Mouse (Mus musculus) embryo, embryonic 9.5 days (tissue): Measurements from ENCODE around the gene Svs1.
A peak's percentile ranks its signal among the peaks of the same experiment; 100 is the strongest.
"Not testable (repeated sequence)": the region's sequence is repeated elsewhere in the genome, so short reads cannot be mapped to it uniquely, and the experiment has no call there.

Experiments used
- DNase-seq: peaks from one replicate; pipeline ENCODE4 v3.0.0-alpha.2; 2017; ENCODE audit errors: extremely low spot score

Gene Svs1

GRCm38 (mm10) chr6:48986444-48986990, at the start of gene Svs1:
Gene Svs1 (plus strand): TSS chr6:48986861.
- DNase-seq = no peak

GRCm38 (mm10) chr6:48949596-48949995, 37.1 kb upstream of the Svs1 start:
- DNase-seq = no peak

GRCm38 (mm10) chr6:48950676-48951075, 36.0 kb upstream of the Svs1 start:
- DNase-seq = no peak

- no peak for DNase-seq
Observed at GRCm38 (mm10) chr6:48951630-48952029, 35.0 kb upstream of the Svs1 start.

GRCm38 (mm10) chr6:48953220-48953619, 33.4 kb upstream of the Svs1 start:
- no peak for DNase-seq

- no peak for DNase-seq
Observed at GRCm38 (mm10) chr6:48954211-48954610, 32.5 kb upstream of the Svs1 start.

- DNase-seq = peak; percentile 4
Observed at GRCm38 (mm10) chr6:48954946-48955345, 31.7 kb upstream of the Svs1 start.

GRCm38 (mm10) chr6:48956785-48957184, 29.9 kb upstream of the Svs1 start:
- DNase-seq = no peak

GRCm38 (mm10) chr6:48958053-48958452, 28.6 kb upstream of the Svs1 start:
- DNase-seq = peak; percentile 4

GRCm38 (mm10) chr6:48959151-48959550, 27.5 kb upstream of the Svs1 start:
- DNase-seq = not testable (repeated sequence)

- not testable (repeated sequence) for DNase-seq
Observed at GRCm38 (mm10) chr6:48966696-48967095, 20.0 kb upstream of the Svs1 start.

GRCm38 (mm10) chr6:48967868-48968267, 18.8 kb upstream of the Svs1 start:
- DNase-seq = no peak

- no peak for DNase-seq
Observed at GRCm38 (mm10) chr6:48974663-48975062, 12.0 kb upstream of the Svs1 start, which contains the start of gene Doxl2. Gene Doxl2 (plus strand): TSS chr6:48974963.

GRCm38 (mm10) chr6:48979616-48980015, 7.0 kb upstream of the Svs1 start:
- DNase-seq = no peak

- no peak for DNase-seq
Observed at GRCm38 (mm10) chr6:48982305-48982704, 4.4 kb upstream of the Svs1 start.

GRCm38 (mm10) chr6:48989971-48990370, 3.3 kb downstream of the Svs1 start:
- DNase-seq = no peak

GRCm38 (mm10) chr6:48991991-48992390, 5.3 kb downstream of the Svs1 start:
- no peak for DNase-seq

- no peak for DNase-seq
Observed at GRCm38 (mm10) chr6:48998186-48998585, 11.5 kb downstream of the Svs1 start.

GRCm38 (mm10) chr6:48998796-48999195, 12.1 kb downstream of the Svs1 start:
- DNase-seq = no peak

GRCm38 (mm10) chr6:49003381-49003780, 16.7 kb downstream of the Svs1 start:
- DNase-seq = no peak

- DNase-seq = peak; percentile 77
Observed at GRCm38 (mm10) chr6:49007981-49008380, 21.3 kb downstream of the Svs1 start.

- DNase-seq = no peak
Observed at GRCm38 (mm10) chr6:49008420-49009160, 21.9 kb downstream of the Svs1 start.

- no peak for DNase-seq
Observed at GRCm38 (mm10) chr6:49009161-49009555, 22.5 kb downstream of the Svs1 start.
